Mouse (Mus musculus): Measurements from ENCODE around the gene Kdf1. TPM values are rescaled to one million over a fixed set of nuclear protein-coding genes. Genes with fewer than 3 reads are reported as not detected.

Gene Kdf1
- polyA plus RNA-seq (2015; fragmentation: Nextera tagmentation; extraction: Ambion mirVana), result 33.7 and 39.0 TPM in 2 replicates

DNA sequence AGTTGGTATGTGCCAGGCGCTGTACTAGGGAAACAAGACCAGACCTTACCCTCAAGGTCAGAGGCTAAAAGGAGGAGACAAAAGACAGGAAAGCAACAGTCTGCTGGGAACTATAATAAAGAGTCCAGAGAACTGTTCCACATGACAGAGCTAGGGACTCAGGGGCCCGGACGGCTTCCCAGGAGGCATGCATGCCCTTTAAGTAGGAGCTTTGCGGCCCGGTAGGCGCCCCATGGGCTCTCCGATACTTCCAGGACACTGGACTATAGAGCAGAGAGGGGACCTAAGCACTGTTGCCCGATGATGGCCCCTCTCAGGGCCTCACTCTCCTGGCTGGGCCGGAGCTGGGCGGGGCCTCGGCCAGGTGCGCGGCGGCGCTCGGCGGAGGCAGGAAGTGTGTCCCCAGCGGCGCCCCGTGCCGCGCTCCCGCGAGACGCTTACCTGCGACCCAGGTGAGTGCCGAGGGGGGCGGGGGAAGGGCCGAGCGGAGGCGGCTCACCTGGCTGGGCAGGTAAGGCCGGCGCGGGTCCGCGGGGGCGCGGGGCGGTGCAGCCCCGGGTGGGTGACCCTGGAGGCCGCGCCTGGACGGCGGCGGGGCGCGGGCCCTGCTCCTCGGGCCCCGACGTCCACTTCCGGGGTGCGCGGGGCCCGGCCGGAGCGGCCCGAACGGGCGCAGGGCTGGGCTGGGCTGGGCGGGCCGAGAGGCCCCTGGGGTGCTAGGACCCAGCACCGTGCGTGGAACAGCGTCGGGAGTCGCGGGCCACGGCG, at the start of gene Kdf1:
Gene Kdf1 (plus strand): TSS at position 363 of the 768 bp plus-strand sequence.
- WGBS, result 4% methylated on average over 65 of the region's 69 CpGs
- Histone ChIP-seq H3K27me3 (ENCODE audit: control insufficient read depth, insufficient read depth, low read length) (peaks cover 24% of the 10 kb centered on the region), H3K9me3 (replicated peaks; ENCODE audit: control insufficient read depth, low read length) (no peaks in the 10 kb centered on the region), H3K4me3 (replicated peaks; ENCODE audit: low read length) (peak within 1 kb of the TSS; percentile 60), H3K4me2 (ENCODE audit: low read depth, low read length) (peak within 1 kb of the TSS; percentile 44), H3K9ac (ENCODE audit: low read length) (peak within 1 kb of the TSS; percentile 84), H3K36me3 (ENCODE audit: control insufficient read depth, insufficient read depth, low read length) (no peaks in the 10 kb centered on the region), H3K4me1 (ENCODE audit: control insufficient read depth, insufficient read depth, low read length) (peaks cover 8% of the 10 kb centered on the region), H3K27ac (ENCODE audit: low read length) (peak within 1 kb of the TSS; percentile 48)
- peak; percentile 94 for ATAC-seq (ENCODE audit: insufficient read depth, low FRiP score)

GRCm38 (mm10) chr4:133469122-133469521, 49.6 kb upstream of the Kdf1 start:
- Histone ChIP-seq H3K4me2 (ENCODE audit: low read depth, low read length) (peak overlapping the region; percentile 70), H3K27ac (ENCODE audit: low read length) (no peak overlapping the region), H3K4me1 (ENCODE audit: control insufficient read depth, insufficient read depth, low read length) (peaks cover 4% of the 10 kb centered on the region; the same call in 1 of the 2 replicates), H3K4me3 (replicated peaks; ENCODE audit: low read length) (0 out of 2 replicates have a peak overlapping the region, but pooled peaks have one; percentile 11), H3K27me3 (ENCODE audit: control insufficient read depth, insufficient read depth, low read length) (peaks cover 3% of the 10 kb centered on the region; the same call in 1 of the 2 replicates), H3K36me3 (ENCODE audit: control insufficient read depth, insufficient read depth, low read length) (no peaks in the 10 kb centered on the region), H3K9me3 (replicated peaks; ENCODE audit: control insufficient read depth, low read length) (0 out of 2 replicates have a peak, but pooled peaks cover 2% of the 10 kb centered on the region), H3K9ac (ENCODE audit: low read length) (no peak overlapping the region)
- no peak for ATAC-seq (ENCODE audit: insufficient read depth, low FRiP score)
- 18% methylated on average over 12 of the region's 12 CpGs for WGBS

GRCm38 (mm10) chr4:133471135-133471821, 47.5 kb upstream of the Kdf1 start:
- Histone ChIP-seq H3K4me1 (ENCODE audit: control insufficient read depth, insufficient read depth, low read length) (peaks cover 4% of the 10 kb centered on the region; the same call in 1 of the 2 replicates), H3K4me2 (ENCODE audit: low read depth, low read length) (no peak overlapping the region), H3K9ac (ENCODE audit: low read length) (no peak overlapping the region), H3K27me3 (ENCODE audit: control insufficient read depth, insufficient read depth, low read length) (peaks cover 3% of the 10 kb centered on the region; the same call in 1 of the 2 replicates), H3K27ac (ENCODE audit: low read length) (no peak overlapping the region), H3K4me3 (replicated peaks; ENCODE audit: low read length) (no peak overlapping the region), H3K9me3 (replicated peaks; ENCODE audit: control insufficient read depth, low read length) (0 out of 2 replicates have a peak, but pooled peaks cover 2% of the 10 kb centered on the region), H3K36me3 (ENCODE audit: control insufficient read depth, insufficient read depth, low read length) (no peaks in the 10 kb centered on the region)
- WGBS, result 77% methylated on average over 7 of the region's 7 CpGs
- no peak for ATAC-seq (ENCODE audit: insufficient read depth, low FRiP score)

DNA sequence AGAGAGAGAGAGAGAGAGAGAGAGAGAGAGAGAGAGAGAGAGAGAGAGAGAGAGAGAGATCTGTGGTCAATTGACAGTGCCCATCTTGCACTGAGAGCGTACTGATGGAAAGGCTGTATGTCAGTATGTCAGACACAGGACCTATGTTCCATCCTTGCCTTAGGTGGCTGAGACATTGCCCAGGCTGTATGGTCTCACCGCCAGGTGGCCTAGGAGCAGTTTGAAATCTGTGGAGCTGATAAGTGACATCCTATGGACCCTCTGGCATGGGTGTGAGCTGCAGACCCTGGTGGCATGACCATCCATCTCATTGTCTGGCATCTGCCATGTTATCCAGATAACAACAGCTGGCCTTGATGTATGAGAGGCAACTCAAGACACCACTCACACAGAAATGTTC, 44.9 kb upstream of the Kdf1 start:
- H3K9me3 ChIP-seq (replicated peaks; ENCODE audit: control insufficient read depth, low read length), result 0 out of 2 replicates have a peak, but pooled peaks cover 2% of the 10 kb centered on the region
- H3K27ac ChIP-seq (ENCODE audit: low read length), result no peak overlapping the region
- peaks cover under 1% of the 10 kb centered on the region; the same call in 1 of the 2 replicates for H3K27me3 ChIP-seq (ENCODE audit: control insufficient read depth, insufficient read depth, low read length)
- H3K9ac ChIP-seq (ENCODE audit: low read length), result no peak overlapping the region
- no peak overlapping the region for H3K4me3 ChIP-seq (replicated peaks; ENCODE audit: low read length)
- H3K4me1 ChIP-seq (ENCODE audit: control insufficient read depth, insufficient read depth, low read length), result peaks cover under 1% of the 10 kb centered on the region; the same call in 1 of the 2 replicates
- WGBS, result 58% methylated on average over 2 of the region's 2 CpGs
- no peak for ATAC-seq (ENCODE audit: insufficient read depth, low FRiP score)
- H3K4me2 ChIP-seq (ENCODE audit: low read depth, low read length), result no peak overlapping the region
- H3K36me3 ChIP-seq (ENCODE audit: control insufficient read depth, insufficient read depth, low read length), result no peaks in the 10 kb centered on the region

- 3% methylated on average over 29 of the region's 29 CpGs for WGBS
- no peaks in the 10 kb centered on the region for H3K9me3 ChIP-seq (replicated peaks; ENCODE audit: control insufficient read depth, low read length)
- H3K9ac ChIP-seq (ENCODE audit: low read length), result peak within 1 kb of the TSS; percentile 70
- H3K36me3 ChIP-seq (ENCODE audit: control insufficient read depth, insufficient read depth, low read length), result no peaks in the 10 kb centered on the region
- peaks cover 21% of the 10 kb centered on the region for H3K4me1 ChIP-seq (ENCODE audit: control insufficient read depth, insufficient read depth, low read length)
- H3K4me2 ChIP-seq (ENCODE audit: low read depth, low read length), result peak within 1 kb of the TSS; percentile 68
- H3K27ac ChIP-seq (ENCODE audit: low read length), result no peak within 1 kb of the TSS
- peaks cover 10% of the 10 kb centered on the region for H3K27me3 ChIP-seq (ENCODE audit: control insufficient read depth, insufficient read depth, low read length)
- peak within 1 kb of the TSS; percentile 54 for H3K4me3 ChIP-seq (replicated peaks; ENCODE audit: low read length)
- ATAC-seq (ENCODE audit: insufficient read depth, low FRiP score), result peak; percentile 98
These were observed 39.1 kb upstream of the Kdf1 start, which contains the start of gene Tent5b for GRCm38 (mm10) chr4:133479458-133480184. Gene Tent5b (plus strand): TSS chr4:133480132.

GRCm38 (mm10) chr4:133480185-133480537, 38.6 kb upstream of the Kdf1 start:
- H3K27ac ChIP-seq (ENCODE audit: low read length), result no peak overlapping the region
- no peaks in the 10 kb centered on the region for H3K36me3 ChIP-seq (ENCODE audit: control insufficient read depth, insufficient read depth, low read length)
- H3K4me2 ChIP-seq (ENCODE audit: low read depth, low read length), result peak overlapping the region; percentile 68
- H3K9me3 ChIP-seq (replicated peaks; ENCODE audit: control insufficient read depth, low read length), result no peaks in the 10 kb centered on the region
- peak overlapping the region; percentile 70 for H3K9ac ChIP-seq (ENCODE audit: low read length)
- H3K4me1 ChIP-seq (ENCODE audit: control insufficient read depth, insufficient read depth, low read length), result peaks cover 22% of the 10 kb centered on the region
- 4% methylated on average over 34 of the region's 34 CpGs for WGBS
- peak overlapping the region; percentile 54 for H3K4me3 ChIP-seq (replicated peaks; ENCODE audit: low read length)
- H3K27me3 ChIP-seq (ENCODE audit: control insufficient read depth, insufficient read depth, low read length), result peaks cover 10% of the 10 kb centered on the region
- ATAC-seq (ENCODE audit: insufficient read depth, low FRiP score), result no peak

- WGBS, result 51% methylated on average over 6 of the region's 6 CpGs
- H3K4me1 ChIP-seq (ENCODE audit: control insufficient read depth, insufficient read depth, low read length), result peaks cover 22% of the 10 kb centered on the region
- H3K4me2 ChIP-seq (ENCODE audit: low read depth, low read length), result peak overlapping the region; percentile 68
- H3K4me3 ChIP-seq (replicated peaks; ENCODE audit: low read length), result peak overlapping the region; percentile 54
- 0 out of 2 replicates have a peak overlapping the region, but pooled peaks have one; percentile 70 for H3K9ac ChIP-seq (ENCODE audit: low read length)
- ATAC-seq (ENCODE audit: insufficient read depth, low FRiP score), result no peak
- H3K27ac ChIP-seq (ENCODE audit: low read length), result no peak overlapping the region
- H3K27me3 ChIP-seq (ENCODE audit: control insufficient read depth, insufficient read depth, low read length), result peaks cover 10% of the 10 kb centered on the region
- H3K9me3 ChIP-seq (replicated peaks; ENCODE audit: control insufficient read depth, low read length), result no peaks in the 10 kb centered on the region
- no peaks in the 10 kb centered on the region for H3K36me3 ChIP-seq (ENCODE audit: control insufficient read depth, insufficient read depth, low read length)
These were observed 38.0 kb upstream of the Kdf1 start for GRCm38 (mm10) chr4:133480754-133481153.

GRCm38 (mm10) chr4:133481488-133481887, 37.3 kb upstream of the Kdf1 start:
- H3K27me3 ChIP-seq (ENCODE audit: control insufficient read depth, insufficient read depth, low read length), result peaks cover 10% of the 10 kb centered on the region
- ATAC-seq (ENCODE audit: insufficient read depth, low FRiP score), result no peak
- no peak overlapping the region for H3K27ac ChIP-seq (ENCODE audit: low read length)
- H3K36me3 ChIP-seq (ENCODE audit: control insufficient read depth, insufficient read depth, low read length), result no peaks in the 10 kb centered on the region
- peak overlapping the region; percentile 40; the same call in 1 of the 2 replicates for H3K9ac ChIP-seq (ENCODE audit: low read length)
- H3K4me2 ChIP-seq (ENCODE audit: low read depth, low read length), result no peak overlapping the region
- peaks cover 22% of the 10 kb centered on the region for H3K4me1 ChIP-seq (ENCODE audit: control insufficient read depth, insufficient read depth, low read length)
- H3K4me3 ChIP-seq (replicated peaks; ENCODE audit: low read length), result no peak overlapping the region
- 10% methylated on average over 4 of the region's 4 CpGs for WGBS
- H3K9me3 ChIP-seq (replicated peaks; ENCODE audit: control insufficient read depth, low read length), result no peaks in the 10 kb centered on the region
